Mouse (Mus musculus) intestine, embryonic 14.5 days (tissue): ENCODE results near the gene Abhd17a. TPM values are rescaled to one million over a fixed set of nuclear protein-coding genes. Genes with fewer than 3 reads are reported as not detected.

Source experiments
- ATAC-seq: fragments of 200-750 bp; cut with Nextera tagmentation; replicated peaks from 2 replicates; pipeline ENCODE4 v1.8.0; 2017; ENCODE audit warnings: low read depth, moderate number of reproducible peaks, moderate TSS enrichment, moderate library complexity; ENCODE audit not compliant: low FRiP score, low TSS enrichment
- DNase-seq: peaks from one replicate; pipeline ENCODE4 v3.0.0-alpha.2; 2018; ENCODE audit warnings: low spot score
- H3K27ac ChIP-seq: fragments of 300-500 bp; sonication (generic); 2 replicates; pipeline ENCODE4 v1.5.1; 2014; ENCODE audit warnings: low read depth, mild to moderate bottlenecking, control low read depth
- H3K27me3 ChIP-seq: fragments of 300-500 bp; sonication (generic); replicated peaks from 2 replicates; pipeline ENCODE4 v1.6.1; 2014; ENCODE audit warnings: low read length, control low read depth; ENCODE audit not compliant: control insufficient read depth, insufficient read depth
- H3K36me3 ChIP-seq: fragments of 300-500 bp; sonication (generic); 2 replicates; pipeline ENCODE4 v1.6.1; 2014; ENCODE audit warnings: low read length, control low read depth; ENCODE audit not compliant: control insufficient read depth, insufficient read depth
- H3K4me1 ChIP-seq: fragments of 300-500 bp; sonication (generic); replicated peaks from 2 replicates; pipeline ENCODE4 v1.6.1; 2014; ENCODE audit warnings: low read length, control low read depth, mixed read lengths; ENCODE audit not compliant: control insufficient read depth, insufficient read depth
- H3K4me2 ChIP-seq: fragments of 300-500 bp; sonication (generic); 2 replicates; pipeline ENCODE4 v1.6.1; 2014; ENCODE audit warnings: low read length
- H3K4me3 ChIP-seq: fragments of 300-500 bp; sonication (generic); 2 replicates; pipeline ENCODE4 v1.5.1; 2014; ENCODE audit warnings: low read depth, low read length, control low read depth, mixed read lengths
- H3K9ac ChIP-seq: fragments of 300-500 bp; sonication (generic); 2 replicates; pipeline ENCODE4 v1.6.1; 2014; ENCODE audit warnings: mild to moderate bottlenecking, low read length
- H3K9me3 ChIP-seq: fragments of 300-500 bp; sonication (generic); 2 replicates; pipeline ENCODE4 v1.6.1; 2016; ENCODE audit warnings: low read length, control low read depth; ENCODE audit not compliant: control insufficient read depth
- WGBS: fragments of 180-500 bp; shearing (Covaris S2); extraction: QIAGEN DNeasy Blood & Tissue Kit; methylation state at CpG from one replicate; pipeline ENCODE4 v1.1.7; 2014; 5-methylcytosine and 5-hydroxymethylcytosine counted together
- polyA plus RNA-seq: library from polyadenylated mRNA; unstranded; fragments of >200 nt; fragmentation: Nextera tagmentation; extraction: Ambion mirVana; gene quantifications from 2 replicates; pipeline ENCODE4 v1.2.1, GENCODE M21; 2014

Abhd17a gene
- polyA plus RNA-seq, 1 experiment from 2014 or later: 114 TPM

DNA sequence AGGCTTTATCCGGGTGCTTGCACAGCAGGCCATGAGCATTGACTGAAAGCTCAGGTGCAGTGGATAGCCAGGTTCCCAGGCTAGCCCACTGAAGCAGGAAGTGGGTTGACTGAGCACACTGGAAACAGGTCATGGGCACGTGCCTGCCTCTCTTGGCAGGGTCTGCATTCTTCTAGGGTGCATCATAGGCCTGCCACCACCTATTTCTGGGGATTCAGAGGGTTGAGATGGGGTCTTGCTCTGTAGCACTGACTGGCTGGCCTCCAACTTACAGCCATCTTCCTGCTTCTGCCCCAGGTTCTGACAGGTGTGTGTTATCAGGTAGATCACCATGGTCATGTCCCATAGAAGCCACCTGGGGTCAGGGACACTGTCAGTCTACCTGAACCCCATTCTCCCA, 14.8 kb upstream of the Abhd17a start:
- Histone ChIP-seq H3K4me1 (peaks cover 18% of the 10 kb centered on the region), H3K36me3 (peaks cover 38% of the 10 kb centered on the region), H3K27me3 (no peaks in the 10 kb centered on the region), H3K4me2 (no peak overlapping the region), H3K4me3 (no peak overlapping the region), H3K9ac (no peak overlapping the region), H3K27ac (no peak overlapping the region), H3K9me3 (no peaks in the 10 kb centered on the region)
- ATAC-seq: no peak
- WGBS: 91% methylated on average over 2 of the region's 2 CpGs
- no peak for DNase-seq

DNA sequence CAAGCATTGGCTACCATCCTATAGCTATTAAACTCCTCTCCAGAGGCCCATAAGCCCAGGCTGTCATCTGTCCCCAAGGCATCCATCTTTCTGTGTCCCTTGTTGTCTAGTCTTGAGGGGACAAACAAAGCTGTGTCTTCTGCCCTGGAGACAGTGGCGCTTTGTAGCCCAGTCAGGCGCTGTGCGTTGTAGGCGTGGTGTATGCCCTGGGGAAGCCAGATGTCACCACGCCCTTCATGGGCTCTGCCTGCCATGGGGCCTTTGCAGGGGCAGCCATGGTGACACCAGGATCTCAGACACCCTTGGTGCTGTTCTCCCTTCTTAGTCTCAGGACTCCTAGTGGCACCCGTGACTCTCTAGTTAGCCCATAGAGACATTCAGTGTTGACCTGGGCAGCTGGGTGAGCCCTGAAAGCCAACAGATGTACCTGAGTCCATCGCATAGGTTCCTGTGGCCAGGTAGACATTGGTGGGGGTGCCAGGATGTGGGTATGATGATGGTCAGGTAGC, 13.9 kb upstream of the Abhd17a start:
- Histone ChIP-seq H3K4me3 (peak overlapping the region; percentile 91), H3K27me3 (no peaks in the 10 kb centered on the region), H3K27ac (0 out of 2 replicates have a peak overlapping the region, but pooled peaks have one; percentile 80), H3K4me1 (peaks cover 18% of the 10 kb centered on the region), H3K36me3 (peaks cover 31% of the 10 kb centered on the region), H3K9me3 (no peaks in the 10 kb centered on the region), H3K4me2 (peak overlapping the region; percentile 85), H3K9ac (peak overlapping the region; percentile 60)
- DNase-seq: no peak
- 87% methylated on average over 7 of the region's 7 CpGs for whole genome bisulfite sequencing
- ATAC-seq: no peak

DNA sequence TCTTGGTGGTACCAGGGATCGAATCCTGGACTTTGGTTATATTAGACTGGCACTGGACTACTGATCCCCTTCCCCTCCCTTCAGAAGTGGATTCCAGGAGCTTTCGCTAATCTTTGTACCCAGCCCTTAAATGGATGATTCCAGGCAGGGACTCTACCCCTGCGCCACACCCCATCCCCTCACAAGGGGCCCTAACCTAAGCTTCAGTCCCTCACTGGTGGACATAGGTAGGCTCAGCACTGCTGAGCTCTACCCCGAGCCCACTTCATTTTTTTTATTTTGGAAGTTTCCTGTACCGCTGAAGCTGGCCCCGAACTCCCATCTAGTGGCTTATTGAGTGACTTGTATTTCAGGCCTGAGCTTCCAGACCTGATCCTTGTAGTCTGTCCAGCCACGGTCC, 13.2 kb upstream of the Abhd17a start:
- 34% methylated on average over 7 of the region's 7 CpGs for WGBS
- no peaks in the 10 kb centered on the region for H3K9me3 ChIP-seq

DNA sequence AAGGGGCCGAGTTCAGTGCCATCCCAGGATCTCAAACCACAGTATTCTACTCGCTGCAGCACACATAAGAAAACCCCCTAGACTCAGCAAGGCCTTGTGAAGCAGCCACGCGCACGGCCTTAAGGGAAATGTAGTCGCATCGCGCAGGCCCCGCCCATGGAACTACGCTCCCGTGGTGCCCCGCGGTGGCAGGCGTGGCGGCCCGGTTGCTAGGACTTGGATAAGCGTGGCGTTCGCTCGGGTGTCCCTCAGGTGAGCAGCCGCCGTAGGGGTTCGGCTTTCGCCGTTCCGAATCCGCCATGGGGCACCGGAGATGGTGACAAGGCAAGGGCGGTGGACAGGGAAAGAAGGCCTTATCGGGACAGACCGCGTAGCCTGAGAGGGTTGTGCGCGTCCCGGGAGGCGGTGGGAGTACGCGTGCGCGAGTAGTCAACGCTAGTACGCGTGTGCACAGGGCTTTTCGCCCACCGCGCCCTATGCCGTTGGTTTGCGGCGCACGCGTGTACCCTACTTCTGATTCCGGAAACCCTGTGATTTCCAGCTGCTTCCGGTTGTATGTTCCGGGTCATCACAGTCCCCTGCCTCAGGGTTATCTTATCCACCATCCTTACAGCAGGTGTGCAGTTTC, 12.7 kb upstream of the Abhd17a start, which contains the start of the genes Scamp4 and Adat3:
Gene Scamp4, plus strand, starts transcription at position 175 of the 628 bp plus-strand sequence.
Gene Adat3, plus strand, starts transcription at position 183 of the 628 bp plus-strand sequence.
- Histone ChIP-seq H3K9me3 (no peaks in the 10 kb centered on the region), H3K4me2 (peak within 1 kb of the TSS; percentile 85), H3K9ac (peak within 1 kb of the TSS; percentile 60), H3K4me1 (peaks cover 18% of the 10 kb centered on the region), H3K27me3 (no peaks in the 10 kb centered on the region), H3K4me3 (peak within 1 kb of the TSS; percentile 91), H3K36me3 (peaks cover 19% of the 10 kb centered on the region), H3K27ac (peak within 1 kb of the TSS; percentile 80)
- under 1% methylated on average over 54 of the region's 54 CpGs for WGBS
- ATAC-seq (peak; percentile 94), DNase-seq (peak; percentile 98)

More for the DNA sequence above, 13.2 kb upstream of the Abhd17a start:
- H3K27ac ChIP-seq: peak overlapping the region; percentile 80; the same call in 1 of the 2 replicates
- DNase-seq (no peak), ATAC-seq (peak; percentile 6; the same call in 1 of the 2 replicates)
- H3K4me1 ChIP-seq: peaks cover 18% of the 10 kb centered on the region
- H3K9ac ChIP-seq: peak overlapping the region; percentile 60
- peaks cover 24% of the 10 kb centered on the region for H3K36me3 ChIP-seq
- peak overlapping the region; percentile 91 for H3K4me3 ChIP-seq
- H3K4me2 ChIP-seq: peak overlapping the region; percentile 85
- H3K27me3 ChIP-seq: no peaks in the 10 kb centered on the region

DNA sequence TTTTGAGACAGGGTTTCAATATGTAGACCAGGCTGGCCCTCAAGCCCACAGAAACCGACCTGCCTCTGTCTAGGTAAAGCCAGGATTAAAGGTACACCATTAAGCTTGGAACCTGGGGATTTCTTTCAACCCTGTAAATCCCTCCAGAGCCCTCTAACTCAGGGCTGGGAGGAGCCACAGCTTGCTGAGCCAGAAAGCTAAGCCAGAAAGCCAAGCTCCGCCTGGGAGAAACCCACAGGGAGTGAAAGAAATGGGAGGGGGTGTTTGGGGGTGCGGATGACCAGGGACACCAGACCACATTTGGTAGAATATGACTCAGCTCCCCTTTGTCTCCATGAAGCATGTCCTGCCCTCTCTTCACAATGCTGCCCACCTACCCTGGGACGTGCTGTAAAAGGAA, 6.2 kb upstream of the Abhd17a start:
- no peaks in the 10 kb centered on the region for H3K4me1 ChIP-seq
- H3K27ac ChIP-seq: no peak overlapping the region
- ATAC-seq (no peak), DNase-seq (no peak)
- no peak overlapping the region for H3K4me3 ChIP-seq
- no peaks in the 10 kb centered on the region for H3K9me3 ChIP-seq
- no peaks in the 10 kb centered on the region for H3K27me3 ChIP-seq
- WGBS: 32% methylated on average over 4 of the region's 4 CpGs
- H3K4me2 ChIP-seq: no peak overlapping the region
- H3K9ac ChIP-seq: no peak overlapping the region
- H3K36me3 ChIP-seq: no peaks in the 10 kb centered on the region

DNA sequence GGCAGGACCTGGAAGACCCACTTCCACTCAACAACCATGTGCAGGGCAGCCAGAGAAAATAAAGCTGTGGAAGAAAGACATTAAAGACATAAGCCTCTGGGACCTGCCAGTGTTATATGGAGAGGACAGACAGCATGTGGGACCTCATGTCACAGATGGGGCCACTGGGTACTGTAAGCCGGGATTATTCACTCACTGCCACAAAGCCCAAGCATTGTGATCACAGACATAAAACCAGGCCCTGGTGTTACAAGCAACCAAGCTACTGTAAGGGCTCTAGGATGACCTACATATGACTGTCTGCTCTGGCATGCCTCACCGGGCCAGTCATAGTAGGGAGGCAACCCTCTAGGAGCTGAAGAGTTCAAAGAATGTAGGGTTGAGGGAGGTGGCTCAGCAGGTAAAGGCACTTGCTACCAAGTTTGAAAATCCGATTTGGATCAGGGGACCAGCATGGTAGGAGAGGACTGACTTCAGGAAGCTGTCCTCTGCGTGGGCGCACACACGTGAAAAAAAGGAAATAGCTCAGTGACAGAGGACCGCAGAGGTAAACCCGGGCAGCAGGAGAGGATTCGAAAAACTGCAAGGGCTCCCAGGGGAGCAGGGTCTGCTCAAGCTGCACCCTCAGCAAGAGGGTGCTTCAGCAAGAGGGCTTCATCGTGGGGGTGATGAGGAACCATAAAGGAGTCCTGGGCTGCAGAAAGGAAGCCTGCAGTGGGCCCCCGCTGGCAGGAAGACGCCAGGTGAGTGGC, 838 bp downstream of the Abhd17a start:
- Histone ChIP-seq H3K4me2 (peak overlapping the region; percentile 99), H3K27ac (0 out of 2 replicates have a peak overlapping the region, but pooled peaks have one; percentile 11), H3K36me3 (peaks cover 16% of the 10 kb centered on the region), H3K4me3 (peak overlapping the region; percentile 94), H3K9me3 (no peaks in the 10 kb centered on the region), H3K27me3 (no peaks in the 10 kb centered on the region), H3K4me1 (peaks cover 24% of the 10 kb centered on the region), H3K9ac (peak overlapping the region; percentile 89)
- DNase-seq: no peak
- 14% methylated on average over 12 of the region's 12 CpGs for WGBS
- ATAC-seq: no peak

DNA sequence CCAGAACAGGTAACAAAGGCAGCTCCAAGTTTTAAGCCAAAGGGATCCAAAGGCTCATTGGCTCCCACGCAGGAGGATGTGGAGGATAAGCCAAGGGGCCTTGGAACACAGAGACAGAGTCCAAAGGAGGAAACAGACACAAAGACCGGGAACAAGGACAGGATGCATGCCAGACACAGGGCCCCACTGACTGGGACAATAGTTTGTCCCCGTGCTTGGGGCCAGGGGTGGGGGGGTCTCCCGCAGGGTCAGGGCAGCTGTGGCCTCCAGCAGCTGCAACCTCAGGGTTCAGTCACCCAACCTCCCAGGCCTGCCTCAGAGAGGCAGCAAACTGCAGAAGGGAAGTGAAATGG, 2.9 kb downstream of the Abhd17a start:
- peaks cover 28% of the 10 kb centered on the region for H3K4me1 ChIP-seq
- H3K9ac ChIP-seq: 0 out of 2 replicates have a peak overlapping the region, but pooled peaks have one; percentile 20
- ATAC-seq (no peak), DNase-seq (no peak)
- WGBS: 49% methylated on average over 4 of the region's 4 CpGs
- peak overlapping the region; percentile 4; the same call in 1 of the 2 replicates for H3K4me2 ChIP-seq
- H3K36me3 ChIP-seq: peaks cover 28% of the 10 kb centered on the region
- H3K9me3 ChIP-seq: no peaks in the 10 kb centered on the region
- H3K27ac ChIP-seq: peak overlapping the region; percentile 51
- no peaks in the 10 kb centered on the region for H3K27me3 ChIP-seq
- no peak overlapping the region for H3K4me3 ChIP-seq

DNA sequence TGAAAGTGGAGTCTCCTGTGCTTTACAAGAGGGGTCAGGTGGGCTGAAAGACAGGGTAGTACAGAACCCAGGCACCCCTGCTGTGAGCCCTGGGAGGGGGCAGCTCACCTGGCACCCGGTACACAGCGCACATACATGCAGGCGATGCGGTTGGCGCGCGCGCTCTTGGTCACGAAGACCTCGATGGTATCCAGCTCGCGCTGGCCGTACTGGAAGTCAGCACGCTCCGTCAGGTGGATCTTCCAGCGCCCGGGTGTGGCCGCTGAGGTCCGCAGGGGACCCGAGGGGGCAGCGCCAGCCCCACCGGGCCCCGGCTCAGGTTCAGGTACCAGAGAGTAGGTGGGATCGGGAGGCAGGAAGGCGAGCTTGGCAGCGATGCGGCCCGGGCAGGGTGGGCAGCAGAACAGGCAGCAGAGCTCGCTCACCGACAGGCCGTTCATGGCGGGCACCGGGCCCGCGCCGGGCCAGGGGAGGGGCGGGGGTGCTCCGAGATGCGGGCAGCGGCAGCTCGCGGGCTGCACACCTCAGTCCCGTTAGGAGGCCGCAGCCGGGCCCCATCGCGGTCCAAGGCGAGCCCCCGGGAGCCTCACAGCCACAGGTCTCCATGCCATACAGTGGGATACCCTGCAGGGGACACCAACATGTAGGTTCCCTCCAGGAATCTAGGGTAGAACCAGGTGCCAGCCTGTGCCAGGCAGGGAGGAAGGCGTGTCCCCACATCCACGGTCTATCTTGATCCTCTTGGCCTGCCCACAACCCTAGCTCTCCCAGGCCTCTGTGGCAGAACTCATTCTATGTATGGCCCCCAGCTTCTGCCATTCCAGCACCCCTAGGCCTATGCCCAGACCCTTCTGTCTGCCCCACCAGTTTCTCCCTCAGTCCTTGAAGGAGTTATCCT, 3.5 kb downstream of the Abhd17a start:
- no peak for DNase-seq
- Histone ChIP-seq H3K4me2 (peak overlapping the region; percentile 27; the same call in 1 of the 2 replicates), H3K9ac (0 out of 2 replicates have a peak overlapping the region, but pooled peaks have one; percentile 20), H3K4me1 (peaks cover 28% of the 10 kb centered on the region), H3K27ac (peak overlapping the region; percentile 51), H3K27me3 (no peaks in the 10 kb centered on the region), H3K36me3 (peaks cover 29% of the 10 kb centered on the region), H3K4me3 (0 out of 2 replicates have a peak overlapping the region, but pooled peaks have one; percentile 1), H3K9me3 (no peaks in the 10 kb centered on the region)
- no peak for ATAC-seq
- WGBS: 92% methylated on average over 48 of the region's 51 CpGs
